Mouse (Mus musculus) forebrain, embryonic 11.5 days (tissue): ENCODE results near the gene Mia. TPM values are rescaled to one million over a fixed set of nuclear protein-coding genes. Genes with fewer than 3 reads are reported as not detected.
A peak's percentile ranks its signal among the peaks of the same experiment; 100 is the strongest.

ENCODE experiments used
- ATAC-seq: fragments of 200-750 bp; cut with Nextera tagmentation; replicated peaks from 2 replicates; pipeline ENCODE4 v1.8.0; 2017; ENCODE audit warnings: moderate TSS enrichment; ENCODE audit not compliant: low FRiP score
- DNase-seq: peaks from one replicate; pipeline ENCODE4 v3.0.0-alpha.2; 2017; ENCODE audit warnings: low spot score
- H3K27ac ChIP-seq: fragments of 300-500 bp; sonication (generic); 2 replicates; pipeline ENCODE4 v1.5.1; 2014; ENCODE audit warnings: low read depth, low read length
- H3K27me3 ChIP-seq: fragments of 300-500 bp; sonication (generic); 2 replicates; pipeline ENCODE4 v1.6.1; 2014; ENCODE audit warnings: mild to moderate bottlenecking, low read length, mixed read lengths; ENCODE audit not compliant: control insufficient read depth, insufficient read depth
- H3K36me3 ChIP-seq: fragments of 300-500 bp; sonication (generic); 2 replicates; pipeline ENCODE4 v1.6.1; 2014; ENCODE audit warnings: mild to moderate bottlenecking, low read length, moderate library complexity, mixed read lengths; ENCODE audit not compliant: control insufficient read depth, insufficient read depth
- H3K4me1 ChIP-seq: fragments of 300-500 bp; sonication (generic); replicated peaks from 2 replicates; pipeline ENCODE4 v1.6.1; 2014; ENCODE audit warnings: low read length, mixed read lengths; ENCODE audit not compliant: control insufficient read depth, insufficient read depth
- H3K4me2 ChIP-seq: fragments of 300-500 bp; sonication (generic); 2 replicates; pipeline ENCODE4 v1.6.1; 2014; ENCODE audit warnings: low read depth, mild to moderate bottlenecking, low read length, moderate library complexity, mixed read lengths; ENCODE audit not compliant: severe bottlenecking
- H3K4me3 ChIP-seq: fragments of 300-500 bp; sonication (generic); 2 replicates; pipeline ENCODE4 v1.5.1; 2014; ENCODE audit warnings: low read depth, low read length
- H3K9ac ChIP-seq: fragments of 300-500 bp; sonication (generic); 2 replicates; pipeline ENCODE4 v1.6.1; 2014; ENCODE audit warnings: low read length
- H3K9me3 ChIP-seq: fragments of 300-500 bp; sonication (generic); 2 replicates; pipeline ENCODE4 v1.6.1; 2016; ENCODE audit warnings: low read length, mixed read lengths; ENCODE audit not compliant: control insufficient read depth
- WGBS: fragments of 180-500 bp; shearing (Covaris S2); extraction: QIAGEN DNeasy Blood & Tissue Kit; methylation state at CpG from one replicate; pipeline ENCODE4 v1.1.7; 2014; 5-methylcytosine and 5-hydroxymethylcytosine counted together
- polyA plus RNA-seq: library from polyadenylated mRNA; unstranded; fragments of >200 nt; fragmentation: Nextera tagmentation; extraction: Ambion mirVana; gene quantifications from 2 replicates; pipeline ENCODE4 v1.2.1, GENCODE M21; 2014

Gene Mia
- polyA plus RNA-seq = 1.6 and 2.4 TPM in 2 replicates

DNA sequence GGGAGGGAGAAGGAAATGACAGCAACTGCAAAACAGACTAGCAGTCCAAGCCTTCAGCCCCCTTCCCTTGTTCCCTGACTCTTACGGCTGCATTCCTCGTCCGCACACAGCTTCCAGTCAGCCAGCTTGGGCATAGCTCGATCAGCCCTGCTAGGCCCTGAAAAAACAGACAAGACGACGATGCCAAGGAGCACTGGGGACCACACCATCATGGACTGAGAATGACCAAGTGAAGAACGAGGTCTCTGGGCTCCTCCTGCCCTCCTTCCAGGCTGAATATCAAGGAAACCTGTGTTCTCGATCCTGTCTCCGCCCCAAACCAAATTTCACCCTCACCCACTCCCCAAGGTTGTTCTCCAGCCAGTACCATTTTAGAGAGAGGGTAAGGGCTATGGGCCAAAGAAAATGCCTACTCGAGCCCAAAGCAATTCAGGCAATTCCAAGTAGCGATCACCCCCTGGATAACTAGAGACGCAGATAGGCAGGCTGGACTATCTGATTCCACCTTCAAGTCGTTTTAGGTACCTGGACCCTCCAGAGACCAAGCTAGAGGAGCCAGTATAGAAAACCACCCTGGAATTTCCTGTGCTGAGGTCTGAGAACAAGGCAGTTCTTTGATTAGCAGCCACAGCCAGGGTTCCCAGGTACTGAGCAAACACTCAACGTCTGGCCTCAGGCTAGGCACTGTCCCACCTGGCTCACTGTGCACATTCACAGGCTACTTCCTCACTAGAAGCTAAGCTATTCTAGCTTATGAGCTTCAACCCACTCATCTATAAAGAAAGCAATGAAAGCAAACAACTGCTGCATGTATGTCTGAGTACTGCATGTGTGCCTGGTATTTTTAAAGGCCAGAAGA, at the start of gene Mia, which contains the start of gene Gm21983:
Gene Mia, minus strand, starts transcription at position 321 of the 859 bp plus-strand sequence.
Gene Gm21983, minus strand, starts transcription at position 250 of the 859 bp plus-strand sequence.
- WGBS = 74% methylated on average over 14 of the region's 14 CpGs
- Histone ChIP-seq H3K36me3 (peaks cover 14% of the 10 kb centered on the region), H3K9me3 (no peaks in the 10 kb centered on the region), H3K9ac (no peak within 1 kb of the TSS), H3K27ac (no peak within 1 kb of the TSS), H3K4me1 (0 out of 2 replicates have a peak, but pooled peaks cover 4% of the 10 kb centered on the region), H3K4me3 (no peak within 1 kb of the TSS), H3K4me2 (no peak within 1 kb of the TSS), H3K27me3 (no peaks in the 10 kb centered on the region)
- DNase-seq (no peak), ATAC-seq (no peak)

DNA sequence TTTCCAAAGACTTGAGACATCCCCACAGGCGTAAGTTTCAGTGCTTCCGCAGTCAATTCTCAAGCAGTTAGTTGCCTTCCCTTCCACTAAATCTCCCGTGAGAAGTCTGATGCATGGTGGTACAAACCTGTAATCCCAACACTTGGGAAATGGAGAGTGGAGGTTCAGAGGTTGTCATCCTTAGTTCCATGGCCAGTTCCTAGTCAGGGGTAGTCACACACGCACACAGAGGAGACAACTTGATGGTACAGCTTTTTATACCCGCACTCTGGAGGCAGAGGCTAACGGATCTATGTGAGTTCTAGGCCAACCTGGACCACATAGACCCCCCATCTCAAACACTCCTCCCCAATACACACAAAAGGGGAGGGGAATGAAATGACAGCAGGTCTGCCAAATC, 47.9 kb upstream of the Mia start:
- DNase-seq (no peak), ATAC-seq (no peak)
- WGBS = 23% methylated on average over 6 of the region's 6 CpGs
- Histone ChIP-seq H3K9me3 (no peaks in the 10 kb centered on the region), H3K36me3 (no peaks in the 10 kb centered on the region), H3K4me3 (peak overlapping the region; percentile 84), H3K27ac (peak overlapping the region; percentile 42; the same call in 1 of the 2 replicates), H3K27me3 (no peaks in the 10 kb centered on the region), H3K9ac (peak overlapping the region; percentile 87), H3K4me2 (peak overlapping the region; percentile 86), H3K4me1 (peaks cover 11% of the 10 kb centered on the region)

DNA sequence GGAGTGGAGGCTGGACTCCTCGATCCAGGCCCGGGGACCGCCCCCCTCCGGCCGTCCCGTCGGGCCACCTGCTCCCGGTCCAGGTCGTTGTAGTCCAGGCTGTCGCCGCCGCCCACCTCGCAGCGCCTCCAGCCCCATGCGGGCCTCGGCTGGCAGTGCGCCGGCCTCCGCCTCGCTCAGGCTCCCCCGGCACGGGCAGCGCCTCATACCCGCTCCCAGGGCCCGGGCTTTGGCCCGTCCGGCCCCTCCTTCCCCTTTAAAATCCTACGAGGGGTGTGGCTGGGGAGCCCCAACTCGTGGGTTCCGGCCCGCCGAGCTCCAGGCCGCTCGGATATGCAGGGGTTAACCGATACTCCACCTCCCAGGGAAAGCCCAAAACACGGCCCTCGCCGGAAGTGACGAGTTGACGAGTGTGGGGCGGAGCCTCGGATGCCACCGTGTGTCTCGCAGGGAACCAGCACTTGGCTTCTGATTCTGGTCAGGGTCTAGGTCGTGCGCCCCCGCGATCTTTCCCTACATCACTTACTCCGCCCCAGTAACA, 47.4 kb upstream of the Mia start, which contains the start of gene Itpkc:
Gene Itpkc, minus strand, starts transcription at position 381 of the 541 bp plus-strand sequence.
- under 1% methylated on average over 49 of the region's 49 CpGs for WGBS
- Histone ChIP-seq H3K4me3 (peak within 1 kb of the TSS; percentile 84), H3K27me3 (no peaks in the 10 kb centered on the region), H3K36me3 (no peaks in the 10 kb centered on the region), H3K9ac (peak within 1 kb of the TSS; percentile 87), H3K9me3 (no peaks in the 10 kb centered on the region), H3K4me1 (peaks cover 11% of the 10 kb centered on the region), H3K27ac (peak within 1 kb of the TSS; percentile 63; the same call in 1 of the 2 replicates), H3K4me2 (peak within 1 kb of the TSS; percentile 86)
- DNase-seq (peak; percentile 96), ATAC-seq (peak; percentile 83)

DNA sequence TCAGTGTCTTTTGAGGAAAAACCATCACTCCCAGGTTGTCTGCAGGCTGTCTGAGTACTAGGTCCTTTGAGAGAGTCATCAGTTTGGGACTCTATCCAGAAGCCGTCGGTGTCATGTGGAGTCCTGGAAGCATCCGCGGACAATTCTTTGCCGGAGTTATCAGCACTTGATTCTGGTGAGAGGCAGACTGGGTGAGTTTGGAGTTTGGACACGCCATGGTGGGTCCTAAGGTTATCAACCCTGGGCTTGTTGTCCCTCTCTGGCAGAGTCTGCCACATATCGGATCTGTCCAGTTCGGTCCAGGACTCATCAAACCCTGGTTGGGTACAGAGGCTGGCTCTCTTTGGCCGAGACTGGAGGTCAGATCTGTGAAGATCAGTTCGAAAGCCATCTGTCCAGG, 46.7 kb upstream of the Mia start:
- H3K4me1 ChIP-seq = peaks cover 11% of the 10 kb centered on the region

DNA sequence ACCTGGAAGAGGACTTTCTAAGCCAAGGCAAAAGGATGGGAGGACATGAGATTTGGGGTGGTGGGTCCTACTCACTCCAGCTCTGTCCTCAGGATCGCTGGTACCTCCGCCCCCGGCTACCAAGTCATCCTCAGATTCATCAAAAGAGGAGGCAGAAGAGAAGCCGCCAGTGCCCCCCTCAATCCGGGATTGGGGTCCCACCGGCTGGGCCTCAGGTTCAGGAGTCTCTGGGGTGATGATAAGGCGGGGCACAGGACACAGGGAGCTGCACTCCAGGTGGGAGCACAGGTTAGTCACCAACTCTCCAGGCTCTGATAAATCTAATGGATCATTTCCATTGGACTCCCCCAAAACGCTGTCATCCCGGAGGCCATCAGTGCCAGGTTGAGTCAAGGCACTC, 46.3 kb upstream of the Mia start:
- H3K9me3 ChIP-seq = no peaks in the 10 kb centered on the region
- WGBS = 33% methylated on average over 9 of the region's 9 CpGs
- H3K27ac ChIP-seq = no peak overlapping the region
- H3K27me3 ChIP-seq = no peaks in the 10 kb centered on the region
- H3K36me3 ChIP-seq = no peaks in the 10 kb centered on the region
- peak overlapping the region; percentile 87 for H3K9ac ChIP-seq
- peak overlapping the region; percentile 86 for H3K4me2 ChIP-seq
- ATAC-seq = no peak
- H3K4me1 ChIP-seq = peaks cover 11% of the 10 kb centered on the region
- no peak for DNase-seq
- H3K4me3 ChIP-seq = peak overlapping the region; percentile 84

More for the DNA sequence above, 46.7 kb upstream of the Mia start:
- peak overlapping the region; percentile 86 for H3K4me2 ChIP-seq
- ATAC-seq = 0 out of 2 replicates have a peak, but pooled peaks have one; percentile 0
- H3K36me3 ChIP-seq = no peaks in the 10 kb centered on the region
- no peak overlapping the region for H3K27ac ChIP-seq
- no peak for DNase-seq
- no peaks in the 10 kb centered on the region for H3K9me3 ChIP-seq
- peak overlapping the region; percentile 87 for H3K9ac ChIP-seq
- no peaks in the 10 kb centered on the region for H3K27me3 ChIP-seq
- WGBS = 3% methylated on average over 10 of the region's 10 CpGs
- peak overlapping the region; percentile 84 for H3K4me3 ChIP-seq

DNA sequence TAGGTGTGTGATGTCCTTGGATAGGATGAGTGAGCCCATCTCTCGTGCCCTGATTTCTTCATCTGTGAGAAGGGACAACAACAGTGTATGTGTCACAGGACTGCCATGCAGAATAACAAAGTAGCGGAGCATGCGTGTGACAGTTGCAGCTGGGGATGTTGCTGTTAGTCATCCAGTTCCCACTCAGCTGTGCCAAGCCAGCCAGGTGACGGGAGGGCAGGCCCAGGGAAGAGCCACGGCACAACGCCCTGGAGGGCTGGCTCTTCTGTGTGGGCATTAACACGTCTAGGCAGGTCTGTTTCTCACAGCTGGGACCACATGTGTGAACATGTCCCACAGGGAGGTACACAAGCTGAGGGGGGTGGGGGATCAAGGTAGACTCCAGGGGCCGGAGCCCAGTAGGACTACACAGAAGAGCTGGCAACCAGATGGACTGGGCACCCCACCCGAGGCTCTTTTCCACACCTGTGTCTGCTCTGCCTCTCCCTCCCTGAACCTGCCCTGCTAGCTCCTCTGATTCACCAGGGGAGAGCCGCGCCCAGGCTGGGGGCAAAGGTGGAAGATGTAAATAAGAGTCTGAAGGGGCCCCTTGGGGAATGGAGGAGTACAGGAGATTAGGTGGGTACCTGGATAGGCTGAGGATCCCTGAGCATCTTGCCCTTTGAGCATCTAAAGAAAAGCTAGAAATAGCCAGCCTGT, 44.1 kb upstream of the Mia start:
- WGBS = 87% methylated on average over 11 of the region's 11 CpGs

DNA sequence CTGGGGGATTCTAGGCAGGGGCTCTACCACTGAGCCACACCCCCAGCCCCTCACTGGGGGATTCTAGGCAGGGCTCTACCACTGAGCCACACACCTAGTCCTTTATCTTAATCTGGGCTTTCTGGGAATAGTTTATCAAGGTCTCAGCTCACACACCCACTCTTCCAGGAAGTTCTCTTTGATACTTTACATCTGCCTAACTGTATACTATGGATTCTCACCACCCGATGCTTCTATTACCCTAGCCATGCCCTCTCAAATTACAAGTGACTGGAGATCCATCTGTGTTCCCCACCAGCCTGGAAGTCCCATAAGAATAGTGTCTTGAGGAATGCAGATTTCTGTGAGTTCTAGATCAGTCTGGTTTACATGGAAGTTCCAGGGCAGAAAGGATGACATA, 41.6 kb upstream of the Mia start:
- Histone ChIP-seq H3K4me3 (no peak overlapping the region), H3K4me2 (no peak overlapping the region), H3K9ac (no peak overlapping the region), H3K27ac (no peak overlapping the region), H3K27me3 (no peaks in the 10 kb centered on the region), H3K36me3 (no peaks in the 10 kb centered on the region; the same call in 1 of the 2 replicates), H3K9me3 (no peaks in the 10 kb centered on the region), H3K4me1 (peaks cover 10% of the 10 kb centered on the region)
- WGBS = 80% methylated on average over 1 of the region's 1 CpGs
- no peak for ATAC-seq
- no peak for DNase-seq

More for the DNA sequence above, 44.1 kb upstream of the Mia start:
- Histone ChIP-seq H3K27ac (no peak overlapping the region), H3K4me3 (no peak overlapping the region), H3K9me3 (no peaks in the 10 kb centered on the region), H3K9ac (peak overlapping the region; percentile 32; the same call in 1 of the 2 replicates), H3K4me2 (no peak overlapping the region), H3K36me3 (no peaks in the 10 kb centered on the region), H3K27me3 (no peaks in the 10 kb centered on the region), H3K4me1 (peaks cover 11% of the 10 kb centered on the region)
- DNase-seq (no peak), ATAC-seq (no peak)

DNA sequence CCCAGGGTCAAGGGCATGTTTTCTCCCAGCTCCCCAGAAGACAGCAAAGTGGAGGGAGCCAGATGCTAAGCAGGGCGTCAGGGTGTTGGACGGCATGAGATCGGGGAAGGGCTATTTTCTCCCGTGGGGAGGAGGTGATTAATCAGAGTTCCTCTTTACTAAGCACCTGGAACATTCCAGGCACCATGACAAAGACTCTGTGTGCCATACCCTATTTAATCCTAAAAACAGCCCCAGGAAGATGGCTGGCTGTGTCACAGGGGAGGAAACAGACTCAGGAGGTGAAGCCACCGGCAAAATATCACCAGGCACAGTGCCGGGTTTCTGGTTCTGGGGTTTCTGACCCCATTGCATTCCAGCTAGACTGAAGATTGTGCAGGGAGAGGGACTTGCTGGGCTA, 41.0 kb upstream of the Mia start:
- ATAC-seq (no peak), DNase-seq (no peak)
- Histone ChIP-seq H3K9ac (no peak overlapping the region), H3K9me3 (no peaks in the 10 kb centered on the region), H3K36me3 (no peaks in the 10 kb centered on the region; the same call in 1 of the 2 replicates), H3K4me1 (peaks cover 4% of the 10 kb centered on the region; the same call in 1 of the 2 replicates), H3K4me3 (no peak overlapping the region), H3K4me2 (no peak overlapping the region), H3K27me3 (no peaks in the 10 kb centered on the region), H3K27ac (no peak overlapping the region)
- WGBS = 92% methylated on average over 6 of the region's 6 CpGs
